Mouse (Mus musculus): ENCODE data around the gene Fam131b.

Gene Fam131b

GRCm38 (mm10) chr6:42324482-42325267, at the start of gene Fam131b:
Gene Fam131b (minus strand): TSS chr6:42324643.
- no peak for DNase-seq (ENCODE audit: low spot score in 2 of 2)

GRCm38 (mm10) chr6:42373669-42374430, 49.4 kb upstream of the Fam131b start:
- DNase-seq (ENCODE audit: low spot score in 2 of 2), result no peak

- no peak for DNase-seq (ENCODE audit: low spot score in 2 of 2)
Observed at GRCm38 (mm10) chr6:42372816-42373547, 48.5 kb upstream of the Fam131b start, which contains the start of gene Epha1. Gene Epha1 (minus strand): TSS chr6:42373268.

- no peak for DNase-seq (ENCODE audit: low spot score in 2 of 2)
Observed at GRCm38 (mm10) chr6:42372421-42372815, 48.0 kb upstream of the Fam131b start.

GRCm38 (mm10) chr6:42372001-42372400, 47.6 kb upstream of the Fam131b start:
- DNase-seq (ENCODE audit: low spot score in 2 of 2), result no peak

GRCm38 (mm10) chr6:42370630-42371363, 46.4 kb upstream of the Fam131b start:
- no peak for DNase-seq (ENCODE audit: low spot score in 2 of 2)

- no peak for DNase-seq (ENCODE audit: low spot score in 2 of 2)
Observed at GRCm38 (mm10) chr6:42369870-42370269, 45.4 kb upstream of the Fam131b start.

- DNase-seq (ENCODE audit: low spot score in 2 of 2), result no peak
Observed at GRCm38 (mm10) chr6:42365215-42365614, 40.8 kb upstream of the Fam131b start.

GRCm38 (mm10) chr6:42364607-42365006, 40.2 kb upstream of the Fam131b start:
- no peak for DNase-seq (ENCODE audit: low spot score in 2 of 2)

- DNase-seq (ENCODE audit: low spot score in 2 of 2), result no peak
Observed at GRCm38 (mm10) chr6:42364066-42364465, 39.6 kb upstream of the Fam131b start.

- no peak for DNase-seq (ENCODE audit: low spot score in 2 of 2)
Observed at GRCm38 (mm10) chr6:42362974-42363373, 38.5 kb upstream of the Fam131b start.

GRCm38 (mm10) chr6:42362497-42362896, 38.1 kb upstream of the Fam131b start:
- no peak for DNase-seq (ENCODE audit: low spot score in 2 of 2)

- no peak for DNase-seq (ENCODE audit: low spot score in 2 of 2)
Observed at GRCm38 (mm10) chr6:42362074-42362473, 37.6 kb upstream of the Fam131b start.

GRCm38 (mm10) chr6:42361041-42361895, 36.8 kb upstream of the Fam131b start:
- DNase-seq (ENCODE audit: low spot score in 2 of 2), result no peak

GRCm38 (mm10) chr6:42360231-42360840, 35.9 kb upstream of the Fam131b start:
- DNase-seq (ENCODE audit: low spot score in 2 of 2), result no peak

- DNase-seq (ENCODE audit: low spot score in 2 of 2), result no peak
Observed at GRCm38 (mm10) chr6:42359364-42360147, 35.1 kb upstream of the Fam131b start.

GRCm38 (mm10) chr6:42358901-42359300, 34.5 kb upstream of the Fam131b start:
- no peak for DNase-seq (ENCODE audit: low spot score in 2 of 2)

GRCm38 (mm10) chr6:42357901-42358300, 33.5 kb upstream of the Fam131b start:
- no peak for DNase-seq (ENCODE audit: low spot score in 2 of 2)

GRCm38 (mm10) chr6:42356913-42357312, 32.5 kb upstream of the Fam131b start:
- DNase-seq (ENCODE audit: low spot score in 2 of 2), result no peak
